Mouse (Mus musculus): ENCODE data around the gene Dnah3.
A peak's percentile ranks its signal among the peaks of the same experiment; 100 is the strongest.

Gene Dnah3

DNA sequence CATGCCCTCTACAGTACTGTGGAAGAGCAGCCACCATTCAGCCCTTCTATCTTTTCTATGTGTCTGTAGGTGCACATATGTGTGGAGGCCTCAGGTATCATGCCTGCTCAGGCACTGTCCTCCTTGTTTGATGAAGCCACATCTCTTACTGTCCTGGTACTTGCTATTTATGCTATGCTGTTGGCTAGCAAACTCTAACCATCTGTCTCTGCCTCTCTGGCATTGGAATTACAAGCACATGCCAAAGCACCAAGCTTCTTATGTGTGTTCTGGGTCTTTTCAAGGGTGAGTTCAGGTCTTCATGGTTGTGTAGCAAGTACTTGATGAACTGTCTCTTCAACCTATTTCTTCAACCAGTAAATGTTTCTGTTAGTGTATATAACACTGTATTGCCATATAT is 158.8 kb downstream of the Dnah3 start:
- no peak for DNase-seq

DNA sequence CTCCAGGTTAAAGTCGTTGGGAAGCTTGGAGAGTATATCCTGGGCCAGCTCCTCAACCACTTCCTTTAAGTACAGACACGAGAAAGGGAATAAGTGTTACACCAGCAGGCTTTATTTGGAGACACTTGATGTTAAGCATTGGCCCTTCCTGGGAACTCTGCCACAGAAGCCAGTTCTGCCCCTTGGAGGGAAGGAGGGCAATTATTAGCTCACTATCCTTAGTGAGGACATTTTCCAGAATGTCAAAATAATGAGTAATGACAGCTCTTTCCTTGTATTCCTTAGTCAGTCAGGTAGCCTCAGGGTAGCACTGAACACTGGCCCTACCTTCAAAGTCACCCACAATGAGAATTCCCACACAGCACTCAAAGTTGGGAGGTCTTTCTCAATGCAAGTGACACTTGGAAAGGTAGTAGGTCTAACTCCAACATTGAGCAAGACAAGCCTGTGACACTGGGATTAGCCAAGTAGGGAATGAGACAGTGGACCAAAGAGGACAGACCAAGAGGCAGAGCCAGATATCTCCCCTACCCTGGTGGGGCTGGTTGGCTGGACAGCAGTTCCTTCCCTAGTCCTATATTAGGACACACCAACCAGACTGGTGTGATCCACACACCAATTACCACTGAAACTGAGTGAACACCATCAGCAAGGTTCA is 166.2 kb downstream of the Dnah3 start:
- no peak for DNase-seq

GRCm38 (mm10) chr7:119921054-119921453 is 174.0 kb downstream of the Dnah3 start:
- DNase-seq = no peak

DNA sequence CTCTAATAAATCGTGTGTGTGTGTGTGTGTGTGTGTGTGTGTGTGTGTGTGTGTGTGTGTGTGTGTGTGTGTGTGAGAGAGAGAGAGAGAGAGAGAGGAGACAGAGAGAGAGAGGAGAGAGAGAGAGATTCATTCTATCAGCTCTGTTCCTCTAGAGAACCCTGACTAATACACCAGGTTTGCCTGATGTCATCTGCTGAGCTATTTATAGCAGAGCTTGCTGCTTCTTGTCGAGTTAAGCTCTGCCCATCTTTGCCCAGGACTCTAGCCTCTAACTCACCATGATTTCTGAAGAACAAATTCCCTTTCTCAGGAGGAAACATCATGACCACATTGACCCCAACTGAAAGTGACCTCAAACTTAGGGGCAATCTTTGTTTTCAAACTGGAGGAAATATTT is 174.6 kb downstream of the Dnah3 start:
- DNase-seq = no peak

DNA sequence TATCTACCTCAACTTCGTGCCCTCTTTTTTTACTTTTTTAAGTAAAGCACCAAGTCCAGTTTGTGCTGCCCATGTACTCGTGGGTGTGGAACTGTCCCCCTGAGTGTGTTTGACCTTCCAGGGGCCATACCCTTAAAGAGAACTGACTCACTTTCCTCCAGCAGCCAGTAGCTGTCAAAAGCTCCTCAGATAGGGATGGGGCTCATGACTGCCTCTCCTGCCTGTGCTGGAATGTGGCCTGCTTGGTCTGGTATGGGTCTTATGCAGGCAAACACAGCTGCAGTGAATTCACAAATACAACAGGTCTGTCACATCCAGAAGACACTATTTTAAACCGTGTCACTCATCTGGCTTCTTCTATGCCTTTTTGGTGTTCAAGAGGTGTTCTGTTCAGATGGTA is 183.4 kb downstream of the Dnah3 start:
- DNase-seq = no peak

DNA sequence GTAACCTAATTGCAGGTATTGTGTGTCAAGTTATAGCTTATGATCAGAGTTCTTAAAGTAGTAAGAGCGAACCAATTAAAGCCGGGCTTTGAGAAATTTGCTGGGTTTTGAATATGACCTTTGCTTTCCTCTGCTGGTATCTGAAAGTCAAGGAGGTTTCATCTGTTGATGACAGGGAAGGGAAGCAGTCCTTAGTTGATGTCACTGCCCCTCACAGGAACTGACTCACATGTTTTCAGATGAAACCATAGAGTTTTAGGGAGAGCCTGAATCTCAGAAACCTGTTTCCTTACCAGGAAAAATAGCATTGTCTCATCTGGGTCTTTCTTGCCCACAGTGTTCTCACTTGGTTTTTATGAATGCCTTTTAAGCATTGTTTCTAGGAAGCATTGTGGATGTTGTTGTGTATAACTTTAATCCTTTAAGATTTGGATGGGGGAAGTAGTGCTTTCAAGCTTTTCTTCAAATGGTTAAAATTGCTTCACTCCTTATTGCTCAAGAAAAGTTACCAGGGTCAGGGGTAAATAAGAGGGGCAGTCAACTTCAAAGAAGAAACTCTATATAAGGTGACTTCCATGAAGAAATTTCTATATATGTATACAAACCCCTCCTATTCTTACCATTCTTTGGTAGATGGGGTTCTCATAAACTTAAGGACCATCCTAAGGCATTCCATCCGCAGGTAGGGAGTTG is 188.4 kb downstream of the Dnah3 start:
- DNase-seq = no peak

DNA sequence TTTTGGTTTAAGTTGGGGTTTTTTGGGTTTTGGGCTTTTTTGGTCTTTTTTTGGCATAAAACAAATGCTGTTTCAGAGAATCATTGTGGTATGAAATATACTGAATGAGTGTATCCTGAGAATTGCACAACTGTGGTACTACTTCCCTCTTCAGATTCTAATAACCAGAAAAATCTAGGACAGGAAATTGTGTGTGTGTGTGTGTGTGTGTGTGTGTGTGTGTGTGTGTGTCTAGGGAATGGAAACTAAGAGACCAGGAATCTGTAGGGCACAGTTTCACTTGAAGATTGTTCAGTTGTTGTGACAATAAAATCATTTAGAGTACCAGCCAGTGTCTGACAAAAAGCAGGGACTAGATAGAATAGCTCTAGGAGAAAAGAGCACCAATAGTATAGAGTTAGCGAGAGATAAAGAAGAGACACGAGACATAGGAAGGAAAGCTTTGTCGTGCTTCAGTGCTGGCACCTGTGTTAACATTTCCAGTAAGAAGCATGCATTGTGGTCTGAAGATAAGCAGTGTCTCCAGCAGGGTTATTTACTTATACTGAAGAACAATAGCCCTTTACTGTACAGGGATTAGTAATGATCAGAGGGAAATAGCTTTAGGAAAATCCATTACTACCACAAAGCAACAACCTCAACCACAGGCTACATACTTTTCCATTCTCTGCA is 195.6 kb downstream of the Dnah3 start:
- DNase-seq = no peak

DNA sequence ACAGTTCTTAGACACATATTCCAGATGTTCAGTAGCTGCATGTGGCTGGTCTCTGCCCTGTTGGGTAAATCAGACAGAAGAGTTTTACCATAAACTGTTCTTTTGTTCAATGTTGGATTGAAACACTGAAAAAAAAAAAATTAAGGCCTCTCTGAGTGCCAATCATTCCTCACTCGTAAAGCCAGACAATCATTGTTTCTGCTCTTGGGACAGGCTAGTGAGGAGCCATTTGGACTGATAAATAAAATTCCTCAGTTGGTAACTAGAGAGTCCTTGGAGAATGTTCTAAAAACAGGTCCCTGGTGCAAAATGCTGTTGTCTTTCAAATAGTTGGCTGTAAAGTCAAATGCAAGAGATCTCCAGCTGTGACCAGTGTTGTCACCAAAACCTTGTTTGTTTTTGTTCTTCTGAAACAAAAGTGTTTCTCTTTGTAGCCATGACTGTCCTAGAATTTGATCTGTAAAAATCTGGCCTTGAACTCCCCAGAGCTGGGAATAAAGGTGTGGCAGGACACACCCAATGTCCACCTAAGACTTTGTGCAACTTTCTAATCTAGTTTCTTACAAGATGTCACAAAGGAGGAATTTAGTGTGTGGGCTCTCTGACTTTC is 196.7 kb downstream of the Dnah3 start:
- no peak for DNase-seq

GRCm38 (mm10) chr7:119897521-119898109 is 197.5 kb downstream of the Dnah3 start:
- no peak for DNase-seq

- peak; percentile 96 to 99 for DNase-seq
These were observed 199.2 kb downstream of the Dnah3 start, which contains the start of the genes Lyrm1 and Dcun1d3 for GRCm38 (mm10) chr7:119895639-119896512. TSS of gene Lyrm1 (plus strand) at chr7:119895861. TSS of gene Dcun1d3 (minus strand) at chr7:119896298.

GRCm38 (mm10) chr7:119894818-119895544 is 200.1 kb downstream of the Dnah3 start:
- DNase-seq = peak in 1 of 2 experiments; percentile 46

GRCm38 (mm10) chr7:119892742-119893141 is 202.3 kb downstream of the Dnah3 start:
- DNase-seq = no peak

DNA sequence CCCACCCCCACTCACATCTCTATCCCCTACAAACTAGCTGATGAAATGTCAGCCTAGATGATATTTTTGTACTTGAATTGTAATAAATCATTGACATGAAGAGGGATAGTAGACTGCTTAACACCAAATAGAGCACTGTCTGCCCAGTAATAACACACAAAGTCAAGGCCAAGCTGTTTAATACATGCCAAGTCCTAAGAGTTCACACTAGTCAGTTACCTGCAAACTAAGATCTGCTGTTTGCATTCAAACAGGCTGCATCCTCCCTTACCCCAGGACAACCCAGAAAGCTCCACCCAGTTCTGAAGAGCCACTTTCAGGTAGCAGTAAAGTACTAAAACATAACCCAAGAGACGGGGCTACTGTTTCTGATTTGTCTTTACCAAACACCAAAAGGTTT is 202.9 kb downstream of the Dnah3 start:
- DNase-seq = no peak

DNA sequence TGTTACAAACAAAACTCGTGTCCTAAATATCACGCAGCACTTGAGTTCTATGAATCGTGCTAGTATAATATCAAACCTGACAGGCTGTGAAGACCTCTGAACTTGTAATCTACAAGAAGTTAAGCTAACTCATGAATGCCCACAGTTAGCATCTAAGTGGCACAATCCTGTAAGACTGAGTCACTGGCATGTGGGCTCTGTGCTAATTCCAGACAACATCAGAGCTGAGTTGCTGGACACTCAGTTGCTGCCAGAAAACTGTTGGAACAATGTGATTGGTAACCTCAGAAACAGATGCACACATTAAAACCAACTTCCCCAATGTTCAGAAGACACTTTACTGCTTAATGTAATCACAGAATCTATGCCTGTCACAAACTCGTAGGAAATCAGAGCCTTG is 207.2 kb downstream of the Dnah3 start:
- DNase-seq = no peak

DNA sequence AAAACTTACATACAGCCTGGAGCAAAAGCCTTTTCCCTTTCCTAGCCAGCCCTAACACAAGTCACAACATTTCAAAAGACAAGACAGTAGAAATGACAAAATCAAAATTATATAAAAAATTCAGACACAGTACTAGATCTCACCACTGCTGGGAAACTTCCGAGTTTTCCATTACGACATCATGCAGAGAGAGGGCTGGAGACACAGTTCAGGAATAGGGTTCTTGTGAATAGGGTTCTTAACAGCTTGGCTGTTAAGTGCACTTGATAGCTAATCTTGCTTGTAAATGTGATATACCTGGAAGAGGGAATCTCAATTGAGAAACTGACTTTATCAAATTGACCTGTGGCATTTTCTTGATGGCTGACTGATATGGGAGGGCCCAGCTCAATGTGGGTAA is 213.9 kb downstream of the Dnah3 start:
- no peak for DNase-seq

GRCm38 (mm10) chr7:119880345-119880744 is 214.7 kb downstream of the Dnah3 start:
- DNase-seq = no peak

- no peak for DNase-seq
These were observed 215.9 kb downstream of the Dnah3 start for GRCm38 (mm10) chr7:119879171-119879570.

GRCm38 (mm10) chr7:119875776-119876440 is 219.2 kb downstream of the Dnah3 start:
- DNase-seq = peak; percentile 32 to 50

- no peak for DNase-seq
These were observed 222.0 kb downstream of the Dnah3 start for GRCm38 (mm10) chr7:119873050-119873449.

Measured in cerebellum, adult 18-20 months (tissue).